Mouse (Mus musculus) myocyte (in vitro differentiated cells): ENCODE data around the gene Rapgef2. TPM values are rescaled to one million over a fixed set of nuclear protein-coding genes. Genes with fewer than 3 reads are reported as not detected.

Experiments used
- H3K27me3 ChIP-seq: one replicate; pipeline ENCODE4 v1.6.1; 2011; ENCODE audit not compliant: control insufficient read depth, insufficient read depth, insufficient read length
- H3K36me3 ChIP-seq: one replicate; pipeline ENCODE4 v1.6.1; 2011; ENCODE audit not compliant: control insufficient read depth, insufficient read depth
- H3K4me2 ChIP-seq: one replicate; pipeline ENCODE4 v1.6.1; 2011; ENCODE audit warnings: low read depth, control low read depth
- H3K4me3 ChIP-seq: one replicate; pipeline ENCODE4 v1.5.1; 2011; ENCODE audit warnings: mild to moderate bottlenecking, control low read depth, moderate library complexity
- H3K79me2 ChIP-seq: one replicate; pipeline ENCODE4 v1.6.1; 2011; ENCODE audit not compliant: control insufficient read depth, insufficient read depth
- H3ac ChIP-seq: one replicate; pipeline ENCODE4 v1.6.1; 2011; ENCODE audit not compliant: control insufficient read depth, insufficient read length
- CEBPB ChIP-seq: IDR thresholded peaks from 2 replicates; pipeline ENCODE4 v1.6.1; 2011; ENCODE audit warnings: mild to moderate bottlenecking, moderate library complexity; ENCODE audit not compliant: poor library complexity, insufficient read depth, severe bottlenecking
- E2F4 ChIP-seq: IDR thresholded peaks from one replicate; pipeline ENCODE4 v1.6.1; 2011; ENCODE audit warnings: mild to moderate bottlenecking, control low read depth, moderate library complexity; ENCODE audit not compliant: insufficient read depth
- MAX ChIP-seq: IDR thresholded peaks from one replicate; pipeline ENCODE4 v1.6.1; 2011; ENCODE audit warnings: low read depth, mild to moderate bottlenecking, control low read depth
- MYOD1 ChIP-seq, 3 experiments: IDR thresholded peaks; one replicate each; pipeline ENCODE4 v1.6.1; 2011; ENCODE audit warnings: control low read depth in 2 of 3, low read depth in 2 of 3, mild to moderate bottlenecking in 2 of 3, moderate library complexity in 1 of 3; ENCODE audit not compliant: insufficient read length in 2 of 3, control insufficient read depth in 1 of 3
- MYOG ChIP-seq, 3 experiments: IDR thresholded peaks; one replicate each; pipeline ENCODE4 v1.6.1; 2011; ENCODE audit warnings: control low read depth in 2 of 3, low read depth in 2 of 3, mild to moderate bottlenecking in 2 of 3; ENCODE audit not compliant: insufficient read length in 2 of 3, control insufficient read depth in 1 of 3, insufficient read depth in 1 of 3
- POLR2A ChIP-seq: IDR thresholded peaks from one replicate; pipeline ENCODE4 v1.6.1; 2011; ENCODE audit warnings: low read depth, mild to moderate bottlenecking, control low read depth, moderate library complexity; ENCODE audit not compliant: insufficient read length
- POLR2AphosphoS2 ChIP-seq: IDR thresholded peaks from one replicate; pipeline ENCODE4 v1.6.1; 2011; ENCODE audit warnings: low read depth, control low read depth; ENCODE audit not compliant: insufficient read length
- REST ChIP-seq: IDR thresholded peaks from one replicate; pipeline ENCODE4 v1.6.1; 2011; ENCODE audit warnings: mild to moderate bottlenecking, control low read depth, moderate library complexity; ENCODE audit not compliant: insufficient read depth, insufficient read length
- SRF ChIP-seq: IDR thresholded peaks from one replicate; pipeline ENCODE4 v1.6.1; 2011; ENCODE audit warnings: low read depth; ENCODE audit not compliant: control insufficient read depth, insufficient read length
- TCF12 ChIP-seq: IDR thresholded peaks from one replicate; pipeline ENCODE4 v1.6.1; 2011; ENCODE audit warnings: mild to moderate bottlenecking, control low read depth; ENCODE audit not compliant: poor library complexity, insufficient read depth, severe bottlenecking
- TCF3 ChIP-seq: IDR thresholded peaks from one replicate; pipeline ENCODE4 v1.6.1; 2011; ENCODE audit warnings: low read depth, control low read depth; ENCODE audit not compliant: insufficient read length
- USF1 ChIP-seq: IDR thresholded peaks from one replicate; pipeline ENCODE4 v1.6.1; 2011; ENCODE audit warnings: low read depth, mild to moderate bottlenecking, control low read depth, moderate library complexity
- polyA plus RNA-seq: library from polyadenylated mRNA; unstranded; fragments of >200 nt; fragmentation: generic; extraction: Trizol; gene quantifications from one replicate; pipeline ENCODE4 v1.2.1, GENCODE M21; 2012; ENCODE audit warnings: missing spikeins

Gene Rapgef2
- polyA plus RNA-seq, 1 experiment = 5.8 TPM

GRCm38 (mm10) chr3:79161093-79161723 lies 125.1 kb downstream of the Rapgef2 start:
- peak overlapping the region; percentile 91 for H3K4me2 ChIP-seq
- H3ac ChIP-seq = no peak overlapping the region
- H3K36me3 ChIP-seq = peaks cover 6% of the 10 kb centered on the region
- H3K4me3 ChIP-seq = no peak overlapping the region
- H3K79me2 ChIP-seq = peaks cover 22% of the 10 kb centered on the region
- H3K27me3 ChIP-seq = no peaks in the 10 kb centered on the region
- TF ChIP-seq MYOG (IDR thresholded peaks at IDR 0.05; ENCODE audit: control insufficient read depth in 1 of 3, insufficient read depth in 1 of 3, insufficient read length in 2 of 3, low read depth in 2 of 3) = no peak
- TF ChIP-seq USF1 = no peak
- TF ChIP-seq POLR2AphosphoS2 = no peak
- TF ChIP-seq TCF12 = no peak
- TF ChIP-seq CEBPB = no peak
- TF ChIP-seq TCF3 = no peak
- TF ChIP-seq POLR2A = no peak
- no peak for TF ChIP-seq REST
- TF ChIP-seq MAX = no peak
- no peak for TF ChIP-seq SRF
- TF ChIP-seq E2F4 = no peak

GRCm38 (mm10) chr3:79158254-79158653 lies 128.1 kb downstream of the Rapgef2 start:
- H3K27me3 ChIP-seq = no peaks in the 10 kb centered on the region
- peaks cover 11% of the 10 kb centered on the region for H3K36me3 ChIP-seq
- no peak overlapping the region for H3K4me2 ChIP-seq
- no peak overlapping the region for H3ac ChIP-seq
- H3K79me2 ChIP-seq = peaks cover 22% of the 10 kb centered on the region
- H3K4me3 ChIP-seq = no peak overlapping the region
- TF ChIP-seq MYOD1 (IDR thresholded peaks at IDR 0.05; ENCODE audit: control insufficient read depth in 1 of 3, insufficient read length in 2 of 3, low read depth in 2 of 3) (no peak), CEBPB (peak; percentile 55; the same call in 1 of the 2 replicates)

- Histone ChIP-seq H3K27me3 (no peaks in the 10 kb centered on the region), H3K36me3 (peaks cover 11% of the 10 kb centered on the region), H3K4me3 (no peak overlapping the region), H3ac (no peak overlapping the region), H3K4me2 (peak overlapping the region; percentile 61), H3K79me2 (peaks cover 6% of the 10 kb centered on the region)
- TF ChIP-seq E2F4 (no peak), TCF12 (no peak), CEBPB (peak; percentile 96)
Measured at GRCm38 (mm10) chr3:79153039-79153487, 133.3 kb downstream of the Rapgef2 start.

- H3K36me3 ChIP-seq = no peaks in the 10 kb centered on the region
- H3K79me2 ChIP-seq = peaks cover 32% of the 10 kb centered on the region
- H3ac ChIP-seq = no peak overlapping the region
- no peak for TF ChIP-seq SRF
- TF ChIP-seq POLR2A = no peak
- no peak for TF ChIP-seq USF1
- no peak for TF ChIP-seq TCF12
- no peak for TF ChIP-seq POLR2AphosphoS2
- TF ChIP-seq REST = no peak
- no peak for TF ChIP-seq MAX
- TF ChIP-seq TCF3 = no peak
- TF ChIP-seq MYOD1 (IDR thresholded peaks at IDR 0.05; ENCODE audit: control insufficient read depth in 1 of 3, insufficient read length in 2 of 3, low read depth in 2 of 3) = no peak
- TF ChIP-seq MYOG (IDR thresholded peaks at IDR 0.05; ENCODE audit: control insufficient read depth in 1 of 3, insufficient read depth in 1 of 3, insufficient read length in 2 of 3, low read depth in 2 of 3) = no peak
- TF ChIP-seq CEBPB = no peak
- no peak for TF ChIP-seq E2F4
- no peaks in the 10 kb centered on the region for H3K27me3 ChIP-seq
- H3K4me2 ChIP-seq = peak overlapping the region; percentile 91
- H3K4me3 ChIP-seq = peak overlapping the region; percentile 22
Measured at GRCm38 (mm10) chr3:79145407-79146055, 140.8 kb downstream of the Rapgef2 start.

GRCm38 (mm10) chr3:79144672-79145406 lies 141.5 kb downstream of the Rapgef2 start:
- Histone ChIP-seq H3K4me3 (peak overlapping the region; percentile 22), H3K79me2 (peaks cover 32% of the 10 kb centered on the region), H3K27me3 (no peaks in the 10 kb centered on the region), H3ac (no peak overlapping the region), H3K4me2 (peak overlapping the region; percentile 91), H3K36me3 (no peaks in the 10 kb centered on the region)
- no peak for TF ChIP-seq MYOD1 (IDR thresholded peaks at IDR 0.05; ENCODE audit: control insufficient read depth in 1 of 3, insufficient read length in 2 of 3, low read depth in 2 of 3)
- no peak for TF ChIP-seq E2F4
- no peak for TF ChIP-seq REST
- no peak for TF ChIP-seq TCF12
- TF ChIP-seq POLR2AphosphoS2 = no peak
- no peak for TF ChIP-seq TCF3
- TF ChIP-seq MAX = no peak
- no peak for TF ChIP-seq USF1
- no peak for TF ChIP-seq POLR2A
- no peak for TF ChIP-seq CEBPB
- no peak for TF ChIP-seq SRF
- TF ChIP-seq MYOG (IDR thresholded peaks at IDR 0.05; ENCODE audit: control insufficient read depth in 1 of 3, insufficient read depth in 1 of 3, insufficient read length in 2 of 3, low read depth in 2 of 3) = no peak
